Mouse (Mus musculus) forebrain, embryonic 12.5 days (tissue): ENCODE results near the gene Sncb. TPM values are rescaled to one million over a fixed set of nuclear protein-coding genes. Genes with fewer than 3 reads are reported as not detected.
"Not testable (repeated sequence)": the region's sequence is repeated elsewhere in the genome, so short reads cannot be mapped to it uniquely, and the experiment has no call there.

Source experiments
- ATAC-seq: fragments of 200-750 bp; cut with Nextera tagmentation; 2 replicates; pipeline ENCODE4 v1.8.0; 2017; ENCODE audit warnings: moderate TSS enrichment; ENCODE audit not compliant: low FRiP score
- H3K27ac ChIP-seq: fragments of 300-500 bp; sonication (generic); 2 replicates; pipeline ENCODE4 v1.5.1; 2016; ENCODE audit warnings: mild to moderate bottlenecking
- H3K27me3 ChIP-seq: fragments of 300-500 bp; sonication (generic); 2 replicates; pipeline ENCODE4 v1.6.1; 2016; ENCODE audit warnings: mild to moderate bottlenecking
- H3K36me3 ChIP-seq: fragments of 300-500 bp; sonication (generic); replicated peaks from 2 replicates; pipeline ENCODE4 v1.6.1; 2016; ENCODE audit warnings: mild to moderate bottlenecking
- H3K4me1 ChIP-seq: fragments of 300-500 bp; sonication (generic); 2 replicates; pipeline ENCODE4 v1.6.1; 2016
- H3K4me2 ChIP-seq: fragments of 300-500 bp; sonication (generic); 2 replicates; pipeline ENCODE4 v1.6.1; 2016; ENCODE audit warnings: mild to moderate bottlenecking, moderate library complexity
- H3K4me3 ChIP-seq: fragments of 300-500 bp; sonication (generic); replicated peaks from 2 replicates; pipeline ENCODE4 v1.5.1; 2016; ENCODE audit warnings: mild to moderate bottlenecking
- H3K9ac ChIP-seq: fragments of 300-500 bp; sonication (generic); 2 replicates; pipeline ENCODE4 v1.6.1; 2016; ENCODE audit warnings: mild to moderate bottlenecking
- H3K9me3 ChIP-seq: fragments of 300-500 bp; sonication (generic); 2 replicates; pipeline ENCODE4 v1.6.1; 2016
- WGBS: fragments of 180-500 bp; shearing (Covaris S2); methylation state at CpG from one replicate; pipeline ENCODE4 v1.1.7; 2016; 5-methylcytosine and 5-hydroxymethylcytosine counted together
- polyA plus RNA-seq: library from polyadenylated mRNA; unstranded; fragments of >200 nt; fragmentation: Nextera tagmentation; extraction: Ambion mirVana; gene quantifications from 2 replicates; pipeline ENCODE4 v1.2.1, GENCODE M21; 2016

Sncb gene
- polyA plus RNA-seq, 1 experiment from 2014 or later = 3.6 TPM

GRCm38 (mm10) chr13:54794843-54795242, 28.4 kb upstream of the Sncb start:
- no peak overlapping the region for H3K27ac ChIP-seq
- no peak overlapping the region for H3K4me2 ChIP-seq
- no peak overlapping the region for H3K4me3 ChIP-seq
- H3K36me3 ChIP-seq = no peaks in the 10 kb centered on the region
- no peaks in the 10 kb centered on the region for H3K9me3 ChIP-seq
- WGBS = 52% methylated on average over 5 of the region's 5 CpGs
- H3K27me3 ChIP-seq = peaks cover 69% of the 10 kb centered on the region
- no peak for ATAC-seq
- peaks cover 14% of the 10 kb centered on the region for H3K4me1 ChIP-seq
- no peak overlapping the region for H3K9ac ChIP-seq

DNA sequence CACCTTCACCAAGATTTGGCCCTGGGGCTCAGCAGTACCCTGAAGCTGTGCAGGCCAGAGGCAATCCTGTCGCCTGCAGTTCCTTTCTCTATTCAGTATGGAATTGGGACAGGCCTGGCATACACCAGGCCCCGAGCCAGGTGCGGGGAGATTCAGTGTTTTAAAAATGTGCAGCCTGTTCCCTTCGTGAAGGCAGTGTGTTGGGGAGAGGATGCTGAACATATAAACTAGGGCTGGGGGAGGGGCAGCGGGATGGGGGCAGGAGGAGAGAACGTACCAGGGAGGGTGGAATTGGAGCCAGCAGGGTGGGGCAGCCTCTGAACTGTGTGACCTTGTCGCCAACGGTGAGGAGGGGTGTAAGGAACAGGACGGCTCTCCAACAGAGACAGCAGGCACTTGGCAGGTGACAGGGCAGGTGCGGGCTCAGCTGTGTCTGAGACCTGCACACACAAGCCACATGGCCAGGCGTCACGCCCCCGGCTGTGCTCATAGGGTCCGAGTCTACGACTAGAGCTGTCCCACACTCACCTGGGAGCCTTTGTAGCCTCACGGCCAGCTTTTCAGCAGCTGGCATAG, 27.7 kb upstream of the Sncb start:
- Histone ChIP-seq H3K36me3 (no peaks in the 10 kb centered on the region), H3K9ac (no peak overlapping the region), H3K27me3 (peaks cover 72% of the 10 kb centered on the region), H3K4me3 (no peak overlapping the region), H3K4me1 (peaks cover 19% of the 10 kb centered on the region), H3K4me2 (no peak overlapping the region), H3K9me3 (no peaks in the 10 kb centered on the region), H3K27ac (no peak overlapping the region)
- no peak for ATAC-seq
- 80% methylated on average over 16 of the region's 16 CpGs for WGBS

GRCm38 (mm10) chr13:54792259-54793230, 26.1 kb upstream of the Sncb start:
- H3K27me3 ChIP-seq = peaks cover 60% of the 10 kb centered on the region
- H3K9ac ChIP-seq = no peak overlapping the region
- peaks cover 22% of the 10 kb centered on the region for H3K4me1 ChIP-seq
- H3K36me3 ChIP-seq = no peaks in the 10 kb centered on the region
- WGBS = 16% methylated on average over 21 of the region's 21 CpGs
- H3K27ac ChIP-seq = no peak overlapping the region
- H3K4me3 ChIP-seq = no peak overlapping the region
- ATAC-seq = no peak
- no peaks in the 10 kb centered on the region for H3K9me3 ChIP-seq
- H3K4me2 ChIP-seq = no peak overlapping the region

- peak; percentile 53 for ATAC-seq
- peaks cover 22% of the 10 kb centered on the region for H3K4me1 ChIP-seq
- H3K4me3 ChIP-seq = peak overlapping the region; percentile 58
- H3K36me3 ChIP-seq = no peaks in the 10 kb centered on the region
- peak overlapping the region; percentile 61 for H3K9ac ChIP-seq
- peak overlapping the region; percentile 42; the same call in 1 of the 2 replicates for H3K27ac ChIP-seq
- peaks cover 47% of the 10 kb centered on the region for H3K27me3 ChIP-seq
- WGBS = 2% methylated on average over 38 of the region's 38 CpGs
- H3K9me3 ChIP-seq = no peaks in the 10 kb centered on the region
- H3K4me2 ChIP-seq = peak overlapping the region; percentile 96
These were observed 23.4 kb upstream of the Sncb start for GRCm38 (mm10) chr13:54789561-54790397.

DNA sequence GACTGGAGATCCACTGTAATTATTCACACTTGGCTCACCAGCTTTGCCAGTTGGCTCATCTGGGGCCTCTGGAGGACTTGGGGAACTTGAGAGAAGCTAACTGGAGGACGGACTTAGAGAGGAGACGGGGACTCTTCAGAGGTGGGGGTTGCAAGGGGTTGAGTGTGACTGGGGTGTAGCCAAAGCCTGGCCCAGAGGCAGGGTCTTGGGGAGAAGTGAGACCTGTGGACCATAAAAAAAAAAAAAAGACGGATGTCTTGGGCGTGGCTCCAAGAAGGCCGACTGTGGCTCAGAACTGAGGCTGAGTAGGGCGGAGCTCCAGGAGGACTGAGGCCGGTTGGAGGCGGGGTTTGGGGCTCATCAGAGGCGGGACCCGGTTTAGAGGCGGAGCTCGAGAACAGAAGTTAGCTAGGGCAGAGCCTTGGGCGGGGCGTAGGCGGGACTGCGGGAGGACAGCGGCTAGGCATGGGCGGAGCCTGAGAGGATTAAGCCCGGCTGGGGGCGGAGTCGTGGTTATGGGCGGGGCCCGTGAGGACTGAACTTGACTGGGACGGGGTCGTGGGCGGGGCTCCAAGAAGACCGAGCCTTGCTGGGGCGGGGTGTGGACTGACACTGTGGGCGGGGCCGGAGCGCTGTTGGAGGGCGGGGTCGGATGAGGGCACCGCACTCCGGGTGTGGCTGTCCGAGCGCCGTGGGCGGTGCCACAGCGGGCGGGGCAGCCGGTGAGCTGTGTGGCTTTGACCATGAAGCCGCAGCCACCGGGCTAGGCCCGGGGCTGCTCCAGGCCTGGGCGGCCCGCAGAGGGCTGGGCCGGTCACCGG, 22.6 kb upstream of the Sncb start, which contains the start of gene Tspan17:
Gene Tspan17 (plus strand): TSS at position 638 of the 821 bp plus-strand sequence.
- H3K9ac ChIP-seq = peak within 1 kb of the TSS; percentile 61
- H3K4me2 ChIP-seq = peak within 1 kb of the TSS; percentile 96
- peak; percentile 88 for ATAC-seq
- peak within 1 kb of the TSS; percentile 42; the same call in 1 of the 2 replicates for H3K27ac ChIP-seq
- H3K27me3 ChIP-seq = peaks cover 40% of the 10 kb centered on the region
- H3K9me3 ChIP-seq = no peaks in the 10 kb centered on the region
- peaks cover 22% of the 10 kb centered on the region for H3K4me1 ChIP-seq
- peak within 1 kb of the TSS; percentile 58 for H3K4me3 ChIP-seq
- no peaks in the 10 kb centered on the region for H3K36me3 ChIP-seq
- WGBS = 2% methylated on average over 45 of the region's 49 CpGs

GRCm38 (mm10) chr13:54787591-54787990, 21.2 kb upstream of the Sncb start:
- WGBS = 72% methylated on average over 2 of the region's 2 CpGs
- not testable (repeated sequence) for H3K9me3 ChIP-seq, H3K4me3 ChIP-seq, H3K27ac ChIP-seq, H3K9ac ChIP-seq, H3K4me2 ChIP-seq, ATAC-seq, H3K36me3 ChIP-seq
- Histone ChIP-seq H3K27me3 (peaks cover 28% of the 10 kb centered on the region), H3K4me1 (peaks cover 19% of the 10 kb centered on the region)

- Histone ChIP-seq H3K36me3 (no peaks in the 10 kb centered on the region), H3K9me3 (no peaks in the 10 kb centered on the region), H3K4me3 (no peak within 1 kb of the TSS), H3K9ac (no peak within 1 kb of the TSS), H3K27me3 (no peaks in the 10 kb centered on the region; the same call in 1 of the 2 replicates), H3K4me1 (no peaks in the 10 kb centered on the region; the same call in 1 of the 2 replicates), H3K4me2 (no peak within 1 kb of the TSS), H3K27ac (no peak within 1 kb of the TSS)
- no peak for ATAC-seq
- WGBS = 86% methylated on average over 4 of the region's 4 CpGs
These were observed 17.3 kb upstream of the Sncb start, which contains the start of gene Eif4e1b for GRCm38 (mm10) chr13:54783698-54784097. Gene Eif4e1b, plus strand, starts transcription at chr13:54783998.

DNA sequence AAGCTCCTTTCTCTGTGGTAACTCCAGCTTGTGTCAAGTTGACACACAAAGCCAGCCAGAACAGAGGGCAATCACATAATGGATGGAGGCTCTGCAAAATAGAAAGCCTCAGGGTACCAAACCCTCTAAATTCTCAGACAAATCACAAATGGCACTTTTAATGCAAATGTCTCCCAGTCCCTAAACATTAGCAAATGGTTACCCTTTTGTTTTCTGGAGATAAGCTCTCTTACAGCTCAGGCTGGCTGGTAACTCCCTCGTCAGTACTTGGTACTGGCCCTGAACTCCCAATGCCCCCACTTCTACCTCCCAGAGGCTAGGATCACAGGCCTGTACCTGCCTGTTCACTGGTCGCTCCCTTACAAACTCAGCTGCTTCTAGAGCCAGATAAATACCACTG, 16.8 kb upstream of the Sncb start:
- H3K9me3 ChIP-seq = no peaks in the 10 kb centered on the region
- no peaks in the 10 kb centered on the region; the same call in 1 of the 2 replicates for H3K4me1 ChIP-seq
- no peaks in the 10 kb centered on the region; the same call in 1 of the 2 replicates for H3K27me3 ChIP-seq
- no peak for ATAC-seq
- H3K27ac ChIP-seq = no peak overlapping the region
- no peak overlapping the region for H3K4me2 ChIP-seq
- 28% methylated on average over 2 of the region's 2 CpGs for WGBS
- H3K4me3 ChIP-seq = no peak overlapping the region
- no peak overlapping the region for H3K9ac ChIP-seq
- no peaks in the 10 kb centered on the region for H3K36me3 ChIP-seq

GRCm38 (mm10) chr13:54781086-54781485, 14.7 kb upstream of the Sncb start:
- no peak overlapping the region for H3K4me2 ChIP-seq
- no peaks in the 10 kb centered on the region for H3K9me3 ChIP-seq
- H3K27me3 ChIP-seq = no peaks in the 10 kb centered on the region
- no peak overlapping the region for H3K27ac ChIP-seq
- WGBS = 84% methylated on average over 3 of the region's 3 CpGs
- no peaks in the 10 kb centered on the region for H3K36me3 ChIP-seq
- H3K4me3 ChIP-seq = no peak overlapping the region
- H3K9ac ChIP-seq = no peak overlapping the region
- H3K4me1 ChIP-seq = no peaks in the 10 kb centered on the region; the same call in 1 of the 2 replicates
- ATAC-seq = no peak

DNA sequence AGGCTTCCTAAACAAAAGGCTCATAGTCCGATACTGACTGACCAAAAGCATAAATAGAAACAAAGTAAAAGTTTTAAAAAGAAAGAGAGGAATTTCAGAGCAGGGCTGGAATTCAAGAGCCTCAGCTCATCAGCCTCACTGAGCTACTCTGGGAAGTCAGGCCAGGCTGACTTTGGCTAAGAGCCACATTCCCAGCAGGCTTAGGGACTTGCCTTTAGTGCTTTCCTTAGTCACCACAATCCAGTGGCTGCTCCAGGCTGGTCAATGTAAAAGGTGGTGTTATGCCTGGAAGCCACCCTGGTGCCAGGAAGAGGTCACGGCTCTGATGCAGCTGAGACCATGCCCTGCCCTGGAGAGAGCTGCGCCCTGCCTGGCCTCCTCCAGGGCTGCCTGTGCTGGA, 14.2 kb upstream of the Sncb start:
- no peak for ATAC-seq
- no peaks in the 10 kb centered on the region for H3K36me3 ChIP-seq
- no peaks in the 10 kb centered on the region for H3K27me3 ChIP-seq
- H3K9ac ChIP-seq = no peak overlapping the region
- no peaks in the 10 kb centered on the region for H3K9me3 ChIP-seq
- WGBS = 84% methylated on average over 3 of the region's 3 CpGs
- no peak overlapping the region for H3K4me2 ChIP-seq
- H3K27ac ChIP-seq = no peak overlapping the region
- no peak overlapping the region for H3K4me3 ChIP-seq
- H3K4me1 ChIP-seq = no peaks in the 10 kb centered on the region; the same call in 1 of the 2 replicates

DNA sequence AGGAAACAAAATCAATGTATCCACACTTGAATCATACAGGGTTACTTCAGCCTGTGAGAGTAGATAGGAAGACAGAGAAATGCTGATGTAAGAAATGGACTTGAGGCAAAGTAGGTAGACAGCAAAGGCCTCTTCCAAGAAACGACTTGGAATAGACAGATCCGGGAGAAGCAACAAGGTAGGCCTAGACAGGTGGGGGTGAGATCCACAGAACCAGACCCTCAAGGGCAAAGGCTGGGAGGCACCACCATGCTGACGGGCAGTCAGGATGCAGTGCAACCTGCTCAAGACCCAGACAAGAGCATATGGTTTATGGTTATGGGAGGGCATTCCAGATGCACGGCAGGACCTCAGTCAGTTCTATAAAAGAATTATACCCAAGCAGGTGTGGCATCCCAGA, 617 bp upstream of the Sncb start:
- no peak for ATAC-seq
- H3K27ac ChIP-seq = no peak overlapping the region
- no peak overlapping the region; the same call in 1 of the 2 replicates for H3K4me2 ChIP-seq
- WGBS = 82% methylated on average over 4 of the region's 4 CpGs
- H3K4me3 ChIP-seq = no peak overlapping the region
- H3K36me3 ChIP-seq = no peaks in the 10 kb centered on the region
- H3K9me3 ChIP-seq = no peaks in the 10 kb centered on the region
- H3K27me3 ChIP-seq = peaks cover 57% of the 10 kb centered on the region
- H3K4me1 ChIP-seq = peaks cover 21% of the 10 kb centered on the region
- no peak overlapping the region for H3K9ac ChIP-seq
